Mouse (Mus musculus) kidney, postnatal 25 days (tissue): ENCODE measurements around the gene Gm7579.
"Not testable (repeated sequence)": the region's sequence is repeated elsewhere in the genome, so short reads cannot be mapped to it uniquely, and the experiment has no call there.

Experiments used
- DNase-seq, 2 experiments: peaks; one replicate each; pipeline ENCODE4 v3.0.0; 2021; ENCODE audit warnings: mixed read lengths in 2 of 2

Gene Gm7579

DNA sequence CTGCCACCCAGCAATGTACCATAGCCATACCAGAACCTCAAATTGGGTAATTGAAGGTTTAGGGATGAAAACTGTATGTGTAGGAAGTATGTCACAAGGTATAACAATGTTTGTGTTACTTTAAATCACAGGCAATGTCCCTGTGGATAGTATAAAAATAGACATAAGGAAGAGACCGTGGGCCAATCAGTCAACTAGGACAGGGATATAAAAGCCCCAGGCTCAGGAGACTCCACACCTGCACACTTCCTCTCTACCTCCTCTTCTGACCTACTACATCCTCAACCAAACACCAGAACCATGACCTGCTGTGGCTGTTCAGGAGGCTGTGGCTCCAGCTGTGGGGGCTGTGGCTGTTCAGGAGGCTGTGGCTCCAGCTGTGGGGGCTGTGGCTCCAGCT lies at the start of gene Gm7579:
Gm7579 (plus strand) TSS at position 301 of the 400 bp plus-strand sequence.
- no peak for DNase-seq

DNA sequence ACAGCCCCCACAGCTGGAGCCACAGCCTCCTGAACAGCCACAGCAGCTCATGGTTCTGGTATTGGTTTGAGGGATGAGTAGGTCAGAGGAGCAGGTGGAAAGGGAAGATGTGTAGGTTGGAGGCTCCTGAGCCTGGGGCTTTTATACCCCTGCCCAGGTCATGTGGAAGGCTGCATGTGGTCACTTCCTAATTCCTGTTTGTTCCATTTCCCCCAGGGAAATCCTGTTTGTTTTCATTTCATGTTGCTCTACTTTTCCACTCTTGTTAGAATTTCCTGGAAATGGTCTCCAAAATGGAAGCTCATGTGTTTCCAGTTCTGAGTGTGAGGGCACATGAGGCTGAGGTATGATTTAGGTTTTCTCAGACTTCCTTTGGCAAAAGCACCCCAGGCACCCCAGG lies 46.0 kb upstream of the Gm7579 start, which contains the start of gene Gm4553:
Gm4553 (minus strand) TSS at position 101 of the 400 bp plus-strand sequence.
- not testable (repeated sequence) for DNase-seq

DNA sequence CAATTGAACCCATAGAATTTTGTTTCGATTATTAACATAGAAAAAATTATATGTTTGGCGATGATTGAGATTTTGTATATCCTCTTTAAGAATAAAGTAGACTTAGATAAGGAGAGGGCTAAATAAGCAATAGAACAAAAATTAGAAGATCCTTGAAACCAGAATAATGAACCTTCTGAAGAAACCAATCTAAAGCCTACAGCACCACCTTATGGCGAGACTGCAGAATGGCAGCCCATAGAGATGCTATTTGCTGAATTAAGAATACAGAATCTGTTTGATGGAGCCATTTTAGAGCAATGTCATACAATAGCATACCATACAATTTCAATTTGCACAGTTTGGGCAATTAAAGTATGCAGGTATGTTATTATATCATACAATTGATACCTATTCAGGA lies 41.8 kb upstream of the Gm7579 start:
- DNase-seq: no peak

DNA sequence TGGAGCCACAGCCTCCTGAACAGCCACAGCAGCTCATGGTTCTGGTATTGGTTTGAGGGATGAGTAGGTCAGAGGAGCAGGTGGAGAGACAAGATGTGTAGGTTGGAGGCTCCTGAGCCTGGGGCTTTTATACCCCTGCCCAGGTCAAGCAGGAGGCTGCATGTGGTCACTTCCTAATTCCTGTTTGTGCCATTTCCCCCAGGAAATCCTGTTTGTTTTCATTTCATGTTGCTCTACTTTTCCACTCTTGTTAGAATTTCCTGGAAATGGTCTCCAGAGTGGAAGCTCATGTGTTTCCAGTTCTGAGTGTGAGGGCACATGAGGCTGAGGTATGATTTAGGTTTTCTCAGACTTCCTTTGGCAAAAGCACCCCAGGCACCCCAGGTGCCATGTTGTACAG lies 35.8 kb upstream of the Gm7579 start, which contains the start of gene Krtap5-2:
Krtap5-2 (minus strand) TSS at position 101 of the 400 bp plus-strand sequence.
- DNase-seq: not testable (repeated sequence)

DNA sequence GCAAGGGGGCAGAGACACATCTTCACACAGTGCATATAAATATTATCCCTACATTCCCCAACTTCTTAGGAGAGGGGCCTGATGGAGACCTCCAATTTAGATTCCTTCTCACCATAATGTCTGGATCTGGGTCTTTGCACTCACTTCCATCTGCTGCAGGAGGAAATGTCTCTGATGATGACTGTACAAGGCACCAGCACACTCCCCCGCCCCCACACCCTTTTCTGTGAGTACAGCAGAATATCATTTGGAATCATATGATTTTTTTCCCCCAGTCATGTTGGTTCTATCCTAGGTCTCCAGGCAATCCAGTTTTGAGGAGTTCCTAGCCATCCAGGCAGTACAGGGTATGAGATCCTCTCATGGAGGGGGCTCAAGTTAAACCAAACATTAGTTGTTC lies 33.0 kb upstream of the Gm7579 start:
- DNase-seq: no peak

- no peak for DNase-seq
Measured at GRCm38 (mm10) chr7:142181021-142181420, 30.6 kb upstream of the Gm7579 start.

DNA sequence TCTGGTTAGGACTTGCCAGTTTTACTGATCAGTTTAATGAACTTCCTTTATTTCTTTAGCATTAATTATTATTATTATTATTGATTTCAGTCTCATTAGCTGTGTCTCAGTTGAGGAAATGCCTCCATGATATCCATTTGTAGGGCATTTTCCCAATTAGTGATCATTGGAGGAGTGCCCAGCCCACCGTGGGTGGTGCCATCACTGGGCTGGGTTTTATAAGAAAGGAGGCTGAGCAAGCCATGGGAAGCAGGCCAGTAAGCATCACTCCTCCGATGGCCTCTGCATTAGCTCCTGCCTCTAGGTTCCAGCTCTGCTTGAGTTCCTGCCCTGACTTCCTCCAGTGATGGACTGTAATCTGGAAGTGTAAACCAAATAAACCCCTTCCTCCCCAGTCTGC lies 23.5 kb upstream of the Gm7579 start:
- no peak for DNase-seq

- no peak for DNase-seq
Measured at GRCm38 (mm10) chr7:142190289-142190688, 21.4 kb upstream of the Gm7579 start, which contains the start of gene Gm10153. TSS of gene Gm10153 (minus strand) at chr7:142190389.

DNA sequence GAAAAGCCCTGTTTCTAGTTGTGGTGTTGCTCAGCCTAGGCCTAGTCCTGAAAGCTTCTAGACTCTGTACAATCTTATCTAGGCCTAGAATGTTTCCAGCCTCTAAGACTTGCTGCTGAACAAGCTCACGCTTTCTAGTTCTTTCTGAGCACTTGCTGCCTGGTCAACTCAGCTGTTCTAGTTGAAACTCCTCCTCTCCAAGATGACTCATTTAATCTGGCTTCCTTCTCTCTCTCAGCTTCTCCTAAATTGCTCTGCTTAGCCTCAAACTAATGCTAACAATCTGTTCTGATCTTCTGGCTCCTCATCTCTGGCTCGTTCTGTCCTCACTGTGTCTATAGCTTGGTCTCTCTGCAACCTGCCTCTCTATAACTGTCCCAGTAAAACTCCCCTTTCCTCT lies 12.9 kb upstream of the Gm7579 start:
- DNase-seq: no peak

DNA sequence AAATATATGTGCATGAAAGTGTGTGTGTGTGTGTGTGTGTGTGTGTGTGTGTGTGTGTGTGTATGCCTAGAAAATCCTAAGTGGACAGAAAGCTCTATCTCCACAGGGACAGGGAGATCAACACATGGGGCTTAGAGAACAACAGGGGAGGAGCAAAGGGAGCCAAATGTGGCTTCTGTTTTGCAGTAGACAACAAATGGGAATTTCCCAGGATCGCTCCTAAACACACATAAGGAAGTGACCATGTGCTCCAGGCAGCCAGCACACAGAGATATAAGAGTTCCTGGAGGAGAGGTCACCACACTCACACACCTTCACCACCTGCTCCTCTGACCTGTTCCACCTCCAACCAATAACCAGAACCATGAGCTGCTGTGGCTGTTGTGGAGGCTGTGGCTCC lies 10.6 kb upstream of the Gm7579 start, which contains the start of gene Krtap5-3:
Krtap5-3 (plus strand) TSS at position 301 of the 400 bp plus-strand sequence.
- no peak for DNase-seq

- no peak for DNase-seq
Measured at GRCm38 (mm10) chr7:142205488-142205887, 6.2 kb upstream of the Gm7579 start.

DNA sequence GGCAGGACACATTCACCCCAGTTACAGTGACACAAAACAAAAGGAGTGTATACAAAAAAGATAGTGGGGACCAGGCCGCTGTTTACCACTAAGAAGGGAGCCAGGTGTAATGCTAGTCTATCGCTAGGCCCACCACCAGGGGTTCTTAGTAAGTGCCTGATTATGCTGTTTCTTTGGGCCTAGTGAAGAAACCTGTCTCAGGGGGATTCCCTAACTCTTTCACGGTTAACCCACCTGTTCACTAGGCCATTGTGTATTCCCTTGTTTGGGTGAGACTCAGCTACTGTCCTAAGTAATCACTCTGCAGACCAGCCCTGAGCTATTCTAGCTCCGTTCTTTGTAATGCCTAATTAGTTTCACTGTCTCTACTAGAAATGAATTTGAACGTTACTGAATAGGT lies 4.8 kb upstream of the Gm7579 start:
- not testable (repeated sequence) for DNase-seq

DNA sequence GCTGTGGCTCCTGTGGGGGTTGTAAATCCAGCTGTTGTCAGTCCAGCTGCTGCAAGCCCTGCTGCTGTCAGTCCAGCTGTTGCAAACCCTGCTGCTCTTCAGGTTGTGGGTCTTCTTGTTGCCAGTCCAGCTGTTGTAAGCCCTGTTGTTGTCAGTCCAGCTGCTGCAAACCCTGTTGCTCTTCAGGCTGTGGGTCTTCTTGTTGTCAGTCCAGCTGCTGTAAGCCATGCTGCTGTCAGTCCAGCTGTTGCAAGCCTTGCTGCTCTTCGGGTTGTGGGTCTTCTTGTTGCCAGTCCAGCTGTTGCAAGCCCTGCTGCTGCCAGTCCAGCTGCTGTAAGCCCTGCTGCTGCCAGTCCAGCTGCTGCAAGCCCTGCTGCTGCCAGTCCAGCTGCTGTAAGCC lies 477 bp downstream of the Gm7579 start:
- not testable (repeated sequence) for DNase-seq

DNA sequence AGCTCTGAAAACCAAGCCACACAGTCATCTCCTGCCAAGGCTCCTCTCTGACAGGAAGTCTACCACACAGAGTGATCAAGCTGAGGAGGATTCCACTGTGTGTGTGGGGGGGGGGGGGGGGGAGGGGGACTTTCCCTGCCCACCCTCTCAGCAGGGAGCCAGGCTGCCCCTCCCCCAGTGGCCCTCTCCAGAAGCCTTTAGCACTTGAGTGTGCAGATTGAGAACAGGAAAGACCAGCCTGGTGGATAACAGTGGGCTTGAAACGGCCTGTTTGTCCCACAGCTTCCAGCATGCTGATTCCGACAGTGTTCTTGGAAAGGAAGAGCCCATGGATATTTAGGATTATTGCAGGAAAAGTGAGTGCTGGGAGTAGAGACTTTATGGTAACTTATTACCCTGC lies 12.9 kb downstream of the Gm7579 start:
- DNase-seq: no peak

DNA sequence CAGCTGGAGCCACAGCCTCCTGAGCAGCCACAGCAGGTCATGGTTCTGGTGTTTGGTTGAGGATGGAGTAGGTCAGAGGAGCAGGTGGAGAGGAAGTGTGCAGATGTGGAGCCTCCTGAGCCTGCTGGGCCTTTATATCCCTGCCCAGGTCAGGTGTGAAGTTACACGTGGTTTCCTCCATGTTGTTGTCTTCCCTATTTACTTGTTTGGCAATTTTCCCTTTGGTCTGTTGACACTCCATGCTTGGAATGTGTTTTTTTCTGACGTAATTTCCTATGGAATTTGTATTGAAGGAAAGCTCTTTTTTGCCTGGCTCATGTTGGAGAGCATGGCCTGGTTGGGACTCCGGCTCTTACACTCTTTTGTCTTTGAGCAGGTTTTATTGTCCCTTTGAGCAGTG lies 18.2 kb downstream of the Gm7579 start, which contains the start of gene Krtap5-5:
Krtap5-5 (minus strand) TSS at position 101 of the 400 bp plus-strand sequence.
- not testable (repeated sequence) for DNase-seq

- no peak for DNase-seq
Measured at GRCm38 (mm10) chr7:142231540-142231939, 19.9 kb downstream of the Gm7579 start.

DNA sequence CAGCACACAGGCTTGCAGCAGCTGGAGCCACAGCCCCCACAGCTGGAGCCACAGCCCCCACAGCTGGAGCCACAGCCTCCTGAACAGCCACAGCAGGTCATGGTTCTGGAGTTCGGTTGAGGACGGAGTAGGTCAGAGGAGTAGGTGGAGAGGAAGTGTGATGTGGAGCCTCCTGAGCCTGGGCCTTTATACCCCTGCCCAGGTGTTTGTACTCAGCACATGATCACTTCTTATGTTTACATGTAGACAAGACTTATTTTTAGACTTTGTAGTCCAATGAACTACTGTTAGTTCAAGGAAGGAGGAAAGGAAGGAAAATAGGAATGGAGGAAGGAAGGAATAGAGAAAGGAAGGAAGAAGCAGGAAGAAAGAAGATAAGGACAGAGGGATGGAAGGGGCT lies 29.3 kb downstream of the Gm7579 start, which contains the start of gene Gm40460:
Gm40460 (minus strand) TSS at position 101 of the 400 bp plus-strand sequence.
- DNase-seq: no peak

DNA sequence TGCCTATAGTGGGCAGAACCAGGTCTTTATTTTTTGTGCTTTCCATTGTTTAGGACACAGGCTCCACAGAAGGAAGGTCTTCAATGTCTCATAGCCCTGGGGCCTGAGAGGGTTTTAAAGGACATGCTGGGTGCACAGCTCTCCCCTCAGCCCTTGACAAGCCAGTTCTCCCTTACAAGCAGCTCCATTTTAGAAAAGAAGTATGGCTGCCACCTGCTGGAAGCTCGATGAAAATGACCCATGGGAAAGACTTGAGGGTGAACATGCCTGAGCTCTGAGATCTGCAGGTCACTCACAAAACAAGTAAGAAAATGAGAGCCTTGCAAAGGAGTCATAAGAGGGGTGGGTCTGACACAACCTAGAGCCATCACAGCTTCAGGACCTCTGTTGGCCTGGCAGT lies 38.2 kb downstream of the Gm7579 start:
- peak in 1 of 2 experiments; percentile 18 for DNase-seq

DNA sequence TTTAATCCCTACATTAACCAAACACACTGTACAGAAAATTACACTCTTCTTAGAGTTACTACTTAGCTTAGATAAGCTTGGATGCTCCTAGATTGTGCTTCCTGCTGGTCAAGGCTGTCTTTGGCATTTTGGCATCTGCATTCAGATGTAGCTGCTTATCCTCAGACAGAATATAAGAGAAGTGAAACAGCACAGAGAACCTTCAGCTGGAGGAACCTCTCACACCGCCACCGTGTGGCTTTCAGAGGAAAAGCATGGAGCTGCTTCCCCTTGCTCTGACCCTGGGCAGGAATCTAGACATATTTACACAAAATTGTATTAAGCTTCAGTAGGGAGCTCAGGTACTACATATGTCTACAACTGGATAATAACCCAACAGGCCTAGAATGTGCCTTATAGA lies 43.9 kb downstream of the Gm7579 start:
- DNase-seq: peak in 1 of 2 experiments; percentile 36

DNA sequence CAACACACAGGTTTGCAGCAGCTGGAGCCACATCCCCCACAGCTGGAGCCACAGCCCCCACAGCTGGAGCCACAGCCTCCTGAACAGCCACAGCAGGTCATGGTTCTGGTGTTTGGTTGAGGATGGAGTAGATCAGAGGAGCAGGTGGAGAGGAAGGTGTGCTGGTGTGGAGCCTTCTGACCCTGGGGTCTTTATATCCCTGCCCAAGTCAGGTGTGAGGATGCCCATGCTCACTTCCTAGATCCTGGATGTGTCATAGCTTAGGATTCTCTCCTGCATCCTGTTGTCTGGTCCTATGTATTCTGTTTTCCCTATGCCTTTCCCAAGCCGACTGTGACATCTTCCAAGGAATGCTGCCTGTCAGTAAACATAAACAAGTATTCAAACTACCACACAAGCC lies 46.6 kb downstream of the Gm7579 start, which contains the start of gene Gm2431:
Gm2431 (minus strand) TSS at position 101 of the 400 bp plus-strand sequence.
- not testable (repeated sequence) for DNase-seq
